9 mouse cellular contexts compared by ENCODE assay signal in genomic region chr7:75427322-75427721, GRCm38 (mm10). TPM values are rescaled to one million over a fixed set of nuclear protein-coding genes. Genes with fewer than 3 reads are reported as not detected.
DNase-seq lines count a peak whose midpoint lies in the region; ATAC-seq and TF ChIP-seq lines count a peak whose summit lies in the region.
"Had no signal": no experiment of that assay in that cellular context is flagged by ENCODE, and none has a peak within 500 bp of the region (broad histone marks: within the 10 kb centered on the region; RNA-seq: fewer than 3 reads in every experiment).

No protein-coding gene starts in this region.

- H3K79me2 ChIP-seq in C2C12 (ENCODE audit: control insufficient read depth, insufficient read depth) = no peaks in the 10 kb centered on the region

- H3K36me3 ChIP-seq in C2C12 (ENCODE audit: control insufficient read depth, insufficient read depth) = no peaks in the 10 kb centered on the region
- no peaks in the 10 kb centered on the region for H3K36me3 ChIP-seq in heart, embryonic 16.5 days (ENCODE audit: control insufficient read depth, insufficient read depth)
- H3K36me3 ChIP-seq in hindbrain, embryonic 12.5 days = no peaks in the 10 kb centered on the region
- no peaks in the 10 kb centered on the region for H3K36me3 ChIP-seq in liver, postnatal 0 days (replicated peaks; ENCODE audit: insufficient read depth, low read length)
- H3K36me3 ChIP-seq: midbrain, embryonic 12.5 days had no signal

- H3K9ac ChIP-seq in heart, embryonic 16.5 days (ENCODE audit: low read length) = no peak overlapping the region
- H3K9ac ChIP-seq in hindbrain, embryonic 12.5 days = no peak overlapping the region
- H3K9ac ChIP-seq in liver, postnatal 0 days (replicated peaks) = no peak overlapping the region
- H3K9ac ChIP-seq: midbrain, embryonic 12.5 days had no signal

- no peak for TF ChIP-seq CTCF in C2C12 (IDR thresholded peaks at IDR 0.05; ENCODE audit: control insufficient read depth, insufficient read depth, insufficient read length)
- no peak for TF ChIP-seq CTCF in liver, postnatal 0 days (IDR thresholded peaks at IDR 0.05; ENCODE audit: low read depth)

- no peaks in the 10 kb centered on the region for H3K79me3 ChIP-seq in C2C12 (ENCODE audit: low read depth)

- H3K4me1 ChIP-seq in heart, embryonic 16.5 days (ENCODE audit: control insufficient read depth, insufficient read depth, low read length) = peaks cover 29% of the 10 kb centered on the region
- H3K4me1 ChIP-seq in hindbrain, embryonic 12.5 days = no peaks in the 10 kb centered on the region
- no peaks in the 10 kb centered on the region for H3K4me1 ChIP-seq in liver, postnatal 0 days (ENCODE audit: insufficient read depth)
- H3K4me1 ChIP-seq: midbrain, embryonic 12.5 days had no signal

- DNase-seq in adrenal gland, postnatal 10 days = peak; percentile 74
- DNase-seq in lung, postnatal 14 days = peak; percentile 70
- DNase-seq in liver, postnatal 0 days = no peak
- DNase-seq in neural tube, embryonic 10.5 days (ENCODE audit: extremely low spot score, low spot score) = no peak
- DNase-seq in frontal cortex, postnatal 10 days (ENCODE audit: low spot score in 2 of 2) = no peak

- H3K4me3 ChIP-seq in C2C12 (ENCODE audit: insufficient read depth, poor library complexity, severe bottlenecking) = no peak overlapping the region
- H3K4me3 ChIP-seq in heart, embryonic 16.5 days (ENCODE audit: low read length) = no peak overlapping the region
- H3K4me3 ChIP-seq in hindbrain, embryonic 12.5 days = no peak overlapping the region
- no peak overlapping the region for H3K4me3 ChIP-seq in liver, postnatal 0 days (ENCODE audit: low read depth, low read length)
- H3K4me3 ChIP-seq: midbrain, embryonic 12.5 days had no signal

- peak overlapping the region; percentile 21; the same call in 1 of the 2 replicates for H3K27ac ChIP-seq in heart, embryonic 16.5 days (ENCODE audit: low read length)
- H3K27ac ChIP-seq in hindbrain, embryonic 12.5 days = no peak overlapping the region
- H3K27ac ChIP-seq in liver, postnatal 0 days (ENCODE audit: low read depth) = no peak overlapping the region
- H3K27ac ChIP-seq: midbrain, embryonic 12.5 days had no signal

- H3K4me2 ChIP-seq in heart, embryonic 16.5 days (ENCODE audit: low read depth, low read length) = no peak overlapping the region
- no peak overlapping the region for H3K4me2 ChIP-seq in hindbrain, embryonic 12.5 days (replicated peaks)
- H3K4me2 ChIP-seq in liver, postnatal 0 days (ENCODE audit: low read depth, low read length) = no peak overlapping the region
- H3K4me2 ChIP-seq: midbrain, embryonic 12.5 days had no signal

- H3K9me3 ChIP-seq in heart, embryonic 16.5 days (replicated peaks; ENCODE audit: control insufficient read depth, low read length) = no peaks in the 10 kb centered on the region
- no peaks in the 10 kb centered on the region for H3K9me3 ChIP-seq in hindbrain, embryonic 12.5 days (replicated peaks)
- no peaks in the 10 kb centered on the region for H3K9me3 ChIP-seq in liver, postnatal 0 days (ENCODE audit: low read length)
- H3K9me3 ChIP-seq: midbrain, embryonic 12.5 days had no signal

- TF ChIP-seq EP300 in liver, postnatal 0 days (IDR thresholded peaks at IDR 0.05; ENCODE audit: low read depth) = no peak

- WGBS in heart, embryonic 16.5 days = 40% methylated on average over 4 of the region's 4 CpGs
- WGBS in hindbrain, embryonic 12.5 days = 73% methylated on average over 4 of the region's 4 CpGs
- WGBS in liver, postnatal 0 days (ENCODE audit: insufficient replicate concordance) = 53% methylated on average over 4 of the region's 4 CpGs

- no peak for ATAC-seq in heart, embryonic 16.5 days (replicated peaks; ENCODE audit: extremely low read depth, insufficient read depth, low FRiP score)
- ATAC-seq in hindbrain, embryonic 12.5 days (ENCODE audit: low FRiP score) = no peak
- no peak for ATAC-seq in liver, postnatal 0 days

- H3K27me3 ChIP-seq in C2C12 (ENCODE audit: control insufficient read depth, insufficient read depth, insufficient read length) = no peaks in the 10 kb centered on the region
- no peaks in the 10 kb centered on the region for H3K27me3 ChIP-seq in heart, embryonic 16.5 days (ENCODE audit: control insufficient read depth, insufficient read depth, low read length)
- H3K27me3 ChIP-seq in hindbrain, embryonic 12.5 days = no peaks in the 10 kb centered on the region
- no peaks in the 10 kb centered on the region for H3K27me3 ChIP-seq in liver, postnatal 0 days (ENCODE audit: insufficient read depth, low read length)
- H3K27me3 ChIP-seq: midbrain, embryonic 12.5 days had no signal

- no peak overlapping the region for H3ac ChIP-seq in C2C12 (ENCODE audit: control insufficient read depth, insufficient read length, low read depth)

TF ChIP-seq in C2C12, 6 proteins besides CTCF, POLR2A, EP300 and RAD21:
- no peak for TF ChIP-seq CEBPB (IDR thresholded peaks at IDR 0.05; ENCODE audit: low read depth)
- TF ChIP-seq MAX (IDR thresholded peaks at IDR 0.05) = peak; percentile 31
- peak; percentile 83 for TF ChIP-seq FOSL1 (IDR thresholded peaks at IDR 0.05; ENCODE audit: insufficient read depth, low read length, poor library complexity, severe bottlenecking)
- no peak for TF ChIP-seq USF1 (IDR thresholded peaks at IDR 0.05; ENCODE audit: low read depth)
- TF ChIP-seq MYOD1 (IDR thresholded peaks at IDR 0.05; ENCODE audit: control insufficient read depth, insufficient read length, low read depth) = peak; percentile 19
- no peak for TF ChIP-seq MYOG (IDR thresholded peaks at IDR 0.05; ENCODE audit: control insufficient read depth, extremely low read depth, insufficient read length)

RNA-seq across cellular contexts. Expression of gene Akap13, which starts 28.0 kb away (rescaled TPM):
- polyA plus RNA-seq in C2C12 (2012; fragmentation: generic; extraction: Trizol) = 11.1 TPM
- total RNA-seq in adrenal gland, postnatal 10 days (2021) = 10 to 100 TPM; 54.7 to 66.6 TPM
- 45.4 and 47.3 TPM in 2 replicates for polyA plus RNA-seq in heart, embryonic 16.5 days (2015; fragmentation: Nextera tagmentation; extraction: Ambion mirVana)
- polyA plus RNA-seq in hindbrain, embryonic 12.5 days (2016; fragmentation: Nextera tagmentation; extraction: Ambion mirVana) = 32.3 and 35.2 TPM in 2 replicates
- 21.2 and 25.7 TPM in 2 replicates for polyA plus RNA-seq in liver, postnatal 0 days (2015; fragmentation: Nextera tagmentation; extraction: Ambion mirVana)

Comparison
In these comparisons a context has a peak if more than half of its experiments do, and no peak if none do; other contexts are left out.
1. DNase-seq: peak in adrenal gland, postnatal 10 days (single experiment) and lung, postnatal 14 days (single experiment); none in liver, postnatal 0 days (single experiment), neural tube, embryonic 10.5 days (single experiment) and frontal cortex, postnatal 10 days (0 of 2).